9 mouse cellular contexts compared by ENCODE assay signal in genomic region chr4:110119438-110119837, GRCm38 (mm10).
A peak's percentile ranks its signal among the peaks of the same experiment; 100 is the strongest.
DNase-seq lines count a peak whose midpoint lies in the region; ATAC-seq and TF ChIP-seq lines count a peak whose summit lies in the region.
"Had no signal": no experiment of that assay in that cellular context is flagged by ENCODE, and none has a peak within 500 bp of the region (broad histone marks: within the 10 kb centered on the region; RNA-seq: fewer than 3 reads in every experiment).

No protein-coding gene starts in this region.

- H3K36me3 ChIP-seq in hindbrain, postnatal 0 days (ENCODE audit: insufficient read depth, low read length): no peaks in the 10 kb centered on the region
- H3K36me3 ChIP-seq in forebrain, postnatal 0 days (ENCODE audit: insufficient read depth): no peaks in the 10 kb centered on the region

- no peak overlapping the region for H3K9ac ChIP-seq in hindbrain, postnatal 0 days (replicated peaks; ENCODE audit: low read length)
- no peak overlapping the region for H3K9ac ChIP-seq in forebrain, postnatal 0 days

- no peak overlapping the region for H3K4me3 ChIP-seq in hindbrain, postnatal 0 days (ENCODE audit: low read length)
- H3K4me3 ChIP-seq in cerebellum, adult 2 months (replicated peaks; ENCODE audit: insufficient read depth, low read depth, low read length): no peak overlapping the region
- no peak overlapping the region for H3K4me3 ChIP-seq in forebrain, postnatal 0 days (ENCODE audit: low read depth, low read length)

- 44% methylated on average over 9 of the region's 9 CpGs for WGBS in hindbrain, postnatal 0 days
- 45% methylated on average over 9 of the region's 9 CpGs for WGBS in cerebellum, adult 2 months
- 44% methylated on average over 9 of the region's 9 CpGs for WGBS in forebrain, postnatal 0 days

- H3K4me2 ChIP-seq in hindbrain, postnatal 0 days (ENCODE audit: low read depth, low read length): no peak overlapping the region
- no peak overlapping the region for H3K4me2 ChIP-seq in forebrain, postnatal 0 days (ENCODE audit: low read depth)
- H3K4me2 ChIP-seq: heart, embryonic 11.5 days had no signal

- H3K9me3 ChIP-seq in hindbrain, postnatal 0 days (ENCODE audit: low read length): no peaks in the 10 kb centered on the region
- H3K9me3 ChIP-seq in forebrain, postnatal 0 days (ENCODE audit: low read length): no peaks in the 10 kb centered on the region

- no peak overlapping the region for H3K27ac ChIP-seq in hindbrain, postnatal 0 days
- H3K27ac ChIP-seq in cerebellum, adult 2 months (ENCODE audit: insufficient read depth, low read length): no peak overlapping the region
- H3K27ac ChIP-seq in forebrain, postnatal 0 days (ENCODE audit: low read depth, low read length): no peak overlapping the region

- no peaks in the 10 kb centered on the region for H3K27me3 ChIP-seq in hindbrain, postnatal 0 days (ENCODE audit: insufficient read depth, low read length)
- H3K27me3 ChIP-seq in cerebellum, adult 2 months (ENCODE audit: control insufficient read depth, insufficient read depth, low read length): no peaks in the 10 kb centered on the region
- H3K27me3 ChIP-seq in forebrain, postnatal 0 days (ENCODE audit: insufficient read depth, low read length): no peaks in the 10 kb centered on the region

- TF ChIP-seq POLR2A in cerebellum, adult 2 months (IDR thresholded peaks at IDR 0.05; ENCODE audit: borderline replicate concordance, insufficient read depth, low read length): no peak

- ATAC-seq in hindbrain, postnatal 0 days: no peak
- no peak for ATAC-seq in forebrain, postnatal 0 days

- DNase-seq in adrenal gland, adult (ENCODE audit: inconsistent age in 2 of 2, low spot score in 1 of 2): peak; percentile 18 to 63
- no peak for DNase-seq in adrenal gland, adult 8-10 months
- DNase-seq in ovary, postnatal 14 days (ENCODE audit: low spot score): peak; percentile 20
- no peak for DNase-seq in ovary, adult 18-20 months (ENCODE audit: low spot score)
- DNase-seq in hindbrain, postnatal 0 days (ENCODE audit: low spot score): peak; percentile 37
- DNase-seq in retina, postnatal 1 day: peak; percentile 49
- no peak for DNase-seq in cerebellum, adult 2 months
- DNase-seq in forebrain, postnatal 0 days: no peak

- no peak for TF ChIP-seq CTCF in hindbrain, postnatal 0 days (IDR thresholded peaks at IDR 0.05; ENCODE audit: low read depth)
- TF ChIP-seq CTCF in cerebellum, adult 2 months (IDR thresholded peaks at IDR 0.05; ENCODE audit: borderline replicate concordance, insufficient read depth, low read depth, low read length): no peak
- TF ChIP-seq CTCF in forebrain, postnatal 0 days (IDR thresholded peaks at IDR 0.05; ENCODE audit: low read depth): no peak

- H3K4me1 ChIP-seq in hindbrain, postnatal 0 days (ENCODE audit: insufficient read depth, low read length): no peaks in the 10 kb centered on the region
- H3K4me1 ChIP-seq in cerebellum, adult 2 months (ENCODE audit: control insufficient read depth, insufficient read depth, low read length): no peaks in the 10 kb centered on the region
- H3K4me1 ChIP-seq in forebrain, postnatal 0 days (ENCODE audit: insufficient read depth): 0 out of 2 replicates have a peak, but pooled peaks cover 3% of the 10 kb centered on the region

Comparison
In these comparisons a context has a peak if more than half of its experiments do, and no peak if none do; other contexts are left out.
1. DNase-seq: peak in adrenal gland, adult (2 of 2), ovary, postnatal 14 days (single experiment), hindbrain, postnatal 0 days (single experiment) and retina, postnatal 1 day (single experiment); none in adrenal gland, adult 8-10 months (single experiment), ovary, adult 18-20 months (single experiment), cerebellum, adult 2 months (0 of 2) and forebrain, postnatal 0 days (single experiment).